Mouse (Mus musculus) cerebellum, adult 2 months (tissue): Measurements from ENCODE around the gene Nkx6-1.

Source experiments
- CTCF ChIP-seq: fragments of 200-500 bp; IDR thresholded peaks from 2 replicates; pipeline ENCODE4 v1.5.1; 2011; ENCODE audit warnings: low read depth, mild to moderate bottlenecking, control low read depth, low read length, moderate library complexity, borderline replicate concordance; ENCODE audit not compliant: insufficient read depth
- POLR2A ChIP-seq: fragments of 200-500 bp; IDR thresholded peaks from 2 replicates; pipeline ENCODE4 v1.6.1; 2011; ENCODE audit warnings: low read length, control low read depth, borderline replicate concordance; ENCODE audit not compliant: insufficient read depth

DNA sequence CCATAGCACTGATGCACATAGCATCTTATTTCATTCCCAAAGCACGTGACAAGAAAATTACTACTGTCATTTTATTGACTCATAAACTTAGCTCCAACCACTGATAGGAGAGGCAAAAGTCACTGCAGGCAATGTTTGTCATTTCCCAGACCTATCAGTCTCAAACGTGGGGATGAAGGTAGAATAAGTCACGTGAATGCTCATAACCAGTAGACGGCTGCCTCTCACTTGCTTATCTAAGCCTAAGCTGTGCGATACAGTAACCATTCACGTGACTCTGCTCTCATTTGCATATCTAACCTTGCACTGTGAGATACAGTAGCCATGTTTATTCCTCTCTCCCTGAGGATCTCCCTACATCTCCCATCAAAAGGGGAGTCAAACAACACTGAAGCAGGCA, 15.5 kb upstream of the Nkx6-1 start:
- TF ChIP-seq CTCF (no peak), POLR2A (no peak)
